15 mouse cellular contexts compared by ENCODE assay signal in genomic region chr14:89554127-89554526, GRCm38 (mm10).
"Had no signal": no experiment of that assay in that cellular context is flagged by ENCODE, and none has a peak within 500 bp of the region (broad histone marks: within the 10 kb centered on the region; RNA-seq: fewer than 3 reads in every experiment).

No protein-coding gene starts in this region.

- H3K36me3 ChIP-seq: kidney, embryonic 15.5 days; limb, embryonic 13.5 days; liver, embryonic 13.5 days; midbrain, embryonic 13.5 days had no signal

- H3K4me3 ChIP-seq: kidney, embryonic 15.5 days; limb, embryonic 13.5 days; liver, embryonic 13.5 days; midbrain, embryonic 13.5 days had no signal

- H3K4me2 ChIP-seq: kidney, embryonic 15.5 days; limb, embryonic 13.5 days; liver, embryonic 13.5 days; midbrain, embryonic 13.5 days had no signal

- H3K27ac ChIP-seq: kidney, embryonic 15.5 days; limb, embryonic 13.5 days; liver, embryonic 13.5 days; macrophage; midbrain, embryonic 13.5 days had no signal

- H3K27me3 ChIP-seq: kidney, embryonic 15.5 days; limb, embryonic 13.5 days; liver, embryonic 13.5 days; midbrain, embryonic 13.5 days had no signal

- DNase-seq: kidney, adult 11 months; kidney, adult 8-10 months; kidney, postnatal 10 days; kidney, postnatal 36 days; layer of hippocampus, postnatal 36 days; left cerebral cortex, postnatal 4 days; liver, embryonic 13.5 days; lung, adult 2 months; thymus, adult 18-20 months; thymus, postnatal 14 days; thymus, postnatal 4 days had no signal

- H3K9me3 ChIP-seq: kidney, embryonic 15.5 days; limb, embryonic 13.5 days; liver, embryonic 13.5 days; midbrain, embryonic 13.5 days had no signal

- H3K4me1 ChIP-seq: kidney, embryonic 15.5 days; limb, embryonic 13.5 days; liver, embryonic 13.5 days had no signal

- H3K9ac ChIP-seq: kidney, embryonic 15.5 days; limb, embryonic 13.5 days; liver, embryonic 13.5 days; midbrain, embryonic 13.5 days had no signal

- ATAC-seq: midbrain, embryonic 13.5 days had no signal
